Mouse (Mus musculus) heart, postnatal 36 days (tissue): ENCODE measurements around the gene Ccdc59. TPM values are rescaled to one million over a fixed set of nuclear protein-coding genes. Genes with fewer than 3 reads are reported as not detected.

Experiments used
- DNase-seq, 2 experiments: peaks; one replicate each; pipeline ENCODE4 v3.0.0; 2021 to 2022
- intact Hi-C: fragments of 180-260 bp; cut with DNase I; formaldehyde crosslinking; loops from one replicate; pipeline ENCODE4 v1.15.1; 2025
- total RNA-seq, 2 experiments: library from RNA; stranded (reverse); gene quantifications; 2 replicates each; pipeline ENCODE4 v1.2.3; 2021

Ccdc59 gene
- 10 to 100 TPM; 10.2 to 10.6 TPM for total RNA-seq

- DNase-seq, result peak; percentile 97 to 99
- intact Hi-C loops, result no loop called here
These were observed at the start of gene Ccdc59, which contains the start of gene Mettl25 for GRCm38 (mm10) chr10:105840928-105841888. Gene Ccdc59, plus strand, starts transcription at chr10:105841067. Gene Mettl25, minus strand, starts transcription at chr10:105841380.

GRCm38 (mm10) chr10:105793776-105794552 lies 46.9 kb upstream of the Ccdc59 start:
- DNase-seq, result no peak
- intact Hi-C loops, result no loop called here

- intact Hi-C loops, result no loop called here
- no peak for DNase-seq
These were observed 43.5 kb upstream of the Ccdc59 start for GRCm38 (mm10) chr10:105797250-105797924.

- no peak for DNase-seq
- intact Hi-C loops, result no loop called here
These were observed 39.7 kb upstream of the Ccdc59 start for GRCm38 (mm10) chr10:105801147-105801546.

GRCm38 (mm10) chr10:105802132-105802531 lies 38.7 kb upstream of the Ccdc59 start:
- intact Hi-C loops, result no loop called here
- DNase-seq, result no peak

GRCm38 (mm10) chr10:105803461-105803860 lies 37.4 kb upstream of the Ccdc59 start:
- DNase-seq, result no peak
- intact Hi-C loops, result no loop called here

GRCm38 (mm10) chr10:105806259-105807010 lies 34.4 kb upstream of the Ccdc59 start:
- intact Hi-C loops, result no loop called here
- DNase-seq, result no peak

GRCm38 (mm10) chr10:105834627-105835228 lies 6.1 kb upstream of the Ccdc59 start:
- no peak for DNase-seq
- intact Hi-C loops, result no loop called here

GRCm38 (mm10) chr10:105842574-105842973 lies 1.7 kb downstream of the Ccdc59 start:
- intact Hi-C loops, result no loop called here
- DNase-seq, result no peak

GRCm38 (mm10) chr10:105850286-105850685 lies 9.4 kb downstream of the Ccdc59 start:
- intact Hi-C loops, result no loop called here

GRCm38 (mm10) chr10:105851136-105851535 lies 10.3 kb downstream of the Ccdc59 start:
- intact Hi-C loops, result no loop called here
- DNase-seq, result no peak

More at GRCm38 (mm10) chr10:105850286-105850685, 9.4 kb downstream of the Ccdc59 start:
- DNase-seq, result no peak

DNA sequence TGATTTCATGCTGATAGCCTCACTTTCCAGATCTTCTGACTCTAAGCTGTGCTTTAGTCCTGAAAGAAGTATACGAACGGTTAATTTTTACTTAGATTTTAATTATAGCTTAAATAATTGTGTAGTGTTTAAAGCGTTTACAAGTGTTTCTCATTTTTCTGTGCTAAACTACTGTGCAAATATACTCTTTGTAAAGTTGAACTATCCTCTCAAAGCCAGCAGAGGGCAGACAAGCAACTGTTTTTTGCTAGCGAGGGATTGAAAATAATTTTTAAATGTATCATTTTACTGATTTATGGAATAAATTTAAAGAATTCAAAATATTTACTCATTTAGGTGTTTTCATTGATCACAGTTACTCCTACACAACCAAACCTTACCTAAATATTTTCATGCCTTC lies 26.4 kb downstream of the Ccdc59 start:
- intact Hi-C loops, result loop anchor here (2.0 kb wide), 1 partner anchor 717 kb away; no protein-coding TSS in a partner anchor
- DNase-seq, result no peak

Other genes starting within 250 kb of the Ccdc59 start
- 1 to 10 TPM; 5.1 TPM for gene Mettl25, start 313 bp downstream of the Ccdc59 start, total RNA-seq